Mouse (Mus musculus) CH12.LX (cell line): ENCODE results near the gene Tctn1.

Experiments
- CHD2 ChIP-seq: IDR thresholded peaks from 2 replicates; pipeline ENCODE4 v1.6.1; 2011; ENCODE audit warnings: low read length, improper control_type of control experiment
- CTCF ChIP-seq, 2 experiments: IDR thresholded peaks in 1 of 2; conservative IDR thresholded peaks in 1 of 2; 2 replicates each; pipeline ENCODE4 v1.5.1; 2011 to 2012; ENCODE audit warnings: low read depth in 2 of 2, low read length in 2 of 2, improper control_type of control experiment in 1 of 2, inconsistent platforms in 1 of 2, mild to moderate bottlenecking in 1 of 2, moderate library complexity in 1 of 2
- E2F4 ChIP-seq: IDR thresholded peaks from 2 replicates; pipeline ENCODE4 v1.6.1; 2011; ENCODE audit warnings: low read depth, low read length, improper control_type of control experiment; ENCODE audit not compliant: insufficient replicate concordance
- EP300 ChIP-seq: IDR thresholded peaks from 2 replicates; pipeline ENCODE4 v1.6.1; 2011; ENCODE audit warnings: low read length, improper control_type of control experiment
- IRF4 ChIP-seq: IDR thresholded peaks from 2 replicates; pipeline ENCODE4 v1.6.1; 2014; ENCODE audit warnings: low read depth, mild to moderate bottlenecking, inconsistent platforms, low read length, improper control_type of control experiment
- KAT2A ChIP-seq: IDR thresholded peaks from 2 replicates; pipeline ENCODE4 v1.6.1; 2012; ENCODE audit warnings: low read length, improper control_type of control experiment, inconsistent platforms; ENCODE audit not compliant: insufficient replicate concordance
- MAFK ChIP-seq: IDR thresholded peaks from 2 replicates; pipeline ENCODE4 v1.6.1; 2011; ENCODE audit warnings: low read length, improper control_type of control experiment; ENCODE audit not compliant: insufficient replicate concordance
- MAX ChIP-seq: IDR thresholded peaks from 2 replicates; pipeline ENCODE4 v1.6.1; 2011; ENCODE audit warnings: low read length, improper control_type of control experiment
- POLR2A ChIP-seq: IDR thresholded peaks from 2 replicates; pipeline ENCODE4 v1.6.1; 2011; ENCODE audit warnings: low read depth, mild to moderate bottlenecking, improper control_type of control experiment, low read length
- SMC3 ChIP-seq: IDR thresholded peaks from 2 replicates; pipeline ENCODE4 v1.6.1; 2011; ENCODE audit warnings: low read depth, low read length, improper control_type of control experiment
- USF2 ChIP-seq: conservative IDR thresholded peaks from 2 replicates; pipeline ENCODE4 v1.6.1; 2011; ENCODE audit warnings: low read depth, low read length, improper control_type of control experiment
- ZC3H11A ChIP-seq: IDR thresholded peaks from 2 replicates; pipeline ENCODE4 v1.6.1; 2012; ENCODE audit warnings: low read depth, mild to moderate bottlenecking, inconsistent platforms, low read length, improper control_type of control experiment
- ZMIZ1 ChIP-seq: IDR thresholded peaks from 2 replicates; pipeline ENCODE4 v1.6.1; 2012; ENCODE audit warnings: low read depth, mild to moderate bottlenecking, inconsistent platforms, low read length, improper control_type of control experiment

DNA sequence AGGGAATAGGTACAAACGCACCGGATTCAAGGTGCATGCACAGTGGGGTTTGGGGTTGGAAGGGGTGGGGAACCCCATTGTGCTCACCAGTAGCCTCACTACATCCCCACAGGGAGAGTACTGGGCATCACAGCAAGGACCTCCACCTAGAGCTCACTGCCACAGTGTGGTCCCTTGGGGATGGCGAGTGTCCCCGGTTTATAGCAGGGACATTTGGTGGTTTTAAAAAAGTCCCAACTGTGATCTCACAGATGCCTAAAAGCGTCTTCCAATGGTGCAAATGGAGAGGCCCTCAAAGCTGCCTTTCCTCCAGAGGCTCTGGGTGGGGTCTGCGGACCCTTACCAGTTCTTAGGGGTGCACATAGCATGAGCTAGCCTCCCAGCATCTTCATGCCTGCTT is 50.4 kb downstream of the Tctn1 start:
- no peak for TF ChIP-seq IRF4
- no peak for TF ChIP-seq CTCF (conservative IDR thresholded peaks at IDR 0.05 in 1 of 2, IDR thresholded peaks at IDR 0.05 in 1 of 2; ENCODE audit: low read depth in 2 of 2, low read length in 2 of 2)
- no peak for TF ChIP-seq ZC3H11A
- no peak for TF ChIP-seq SMC3
- TF ChIP-seq USF2 = no peak
- no peak for TF ChIP-seq POLR2A
- TF ChIP-seq E2F4 = no peak
- no peak for TF ChIP-seq EP300
- TF ChIP-seq KAT2A = no peak
- no peak for TF ChIP-seq ZMIZ1
- TF ChIP-seq MAX = no peak
- TF ChIP-seq MAFK = no peak
- TF ChIP-seq CHD2 = no peak
